Mouse (Mus musculus): ENCODE data around the gene Msl3. TPM values are rescaled to one million over a fixed set of nuclear protein-coding genes. Genes with fewer than 3 reads are reported as not detected.

Msl3 gene
- 99.9 TPM for polyA plus RNA-seq (2014; fragmentation: Illumina TruSeq; extraction: RNeasy Lipid Tissue Mini Kit (QIAGEN cat#74804); ENCODE audit: low replicate concordance)

DNA sequence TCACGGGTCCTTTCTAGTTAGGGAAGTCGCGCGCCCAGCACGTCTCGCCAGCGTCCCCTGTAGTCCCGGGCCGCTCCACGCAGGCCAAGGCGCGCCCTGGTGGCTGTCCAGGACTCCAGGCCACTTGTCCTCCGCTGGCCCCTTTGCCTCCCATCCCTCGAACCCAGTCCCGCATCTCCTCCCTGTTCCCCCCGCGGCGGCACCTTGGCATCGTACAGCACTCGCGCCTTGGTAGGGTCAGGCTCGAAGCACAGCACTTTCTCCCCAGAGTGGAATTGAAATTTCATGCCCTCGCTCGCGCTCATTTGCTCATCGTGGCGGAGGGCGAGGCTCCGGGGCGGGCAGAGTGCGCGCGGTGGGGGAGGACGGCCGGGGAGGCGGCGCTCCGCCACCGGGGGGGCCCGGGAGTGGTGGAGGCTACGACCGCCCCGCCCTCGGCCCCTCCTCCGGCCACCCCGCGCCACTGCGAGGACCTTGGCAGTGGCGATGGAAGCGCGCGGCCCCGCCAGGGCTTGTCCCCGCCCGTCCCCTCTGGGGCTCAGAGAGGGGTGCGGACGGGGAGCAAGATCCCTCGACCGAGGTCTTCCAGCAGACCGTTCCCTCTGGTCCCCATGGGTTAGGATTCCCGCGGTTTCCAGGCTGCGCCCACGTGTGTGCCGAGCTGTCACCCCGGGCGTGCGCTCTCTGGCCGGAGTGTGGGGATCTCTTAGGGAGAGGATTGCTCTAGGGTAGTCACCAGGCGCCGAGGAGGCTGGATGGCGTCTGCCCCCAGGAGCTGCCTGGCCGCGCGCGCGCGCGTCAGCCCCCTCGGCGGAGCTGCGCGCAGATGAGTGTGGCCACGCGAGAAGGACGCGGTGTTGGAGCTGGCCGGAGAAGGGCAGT lies at the start of gene Msl3:
TSS of gene Msl3 (minus strand) at position 374 of the 882 bp plus-strand sequence.

Other genes starting within 250 kb of the Msl3 start
- 0.11 TPM for gene Frmpd4, start 96.7 kb downstream of the Msl3 start, polyA plus RNA-seq (2014; fragmentation: Illumina TruSeq; extraction: RNeasy Lipid Tissue Mini Kit (QIAGEN cat#74804); ENCODE audit: low replicate concordance)
- 8.2 TPM for gene Arhgap6, start 121.2 kb upstream of the Msl3 start, polyA plus RNA-seq (2014; fragmentation: Illumina TruSeq; extraction: RNeasy Lipid Tissue Mini Kit (QIAGEN cat#74804); ENCODE audit: low replicate concordance)